Mouse (Mus musculus) liver, adult 2 months (tissue): ENCODE data around the gene Rfx7. TPM values are rescaled to one million over a fixed set of nuclear protein-coding genes. Genes with fewer than 3 reads are reported as not detected.
"Not testable (repeated sequence)": the region's sequence is repeated elsewhere in the genome, so short reads cannot be mapped to it uniquely, and the experiment has no call there.

Experiments
- DNase-seq: peaks from one replicate; pipeline ENCODE4 v3.0.0-alpha.2; 2011; ENCODE audit warnings: low read depth, low spot score; ENCODE audit errors: extremely low read depth
- H3K27ac ChIP-seq: fragments of 200-500 bp; replicated peaks from 2 replicates; pipeline ENCODE4 v1.5.1; 2012; ENCODE audit warnings: low read depth, mild to moderate bottlenecking, control low read depth, inconsistent platforms, low read length; ENCODE audit not compliant: insufficient read depth
- H3K27me3 ChIP-seq: fragments of 200-500 bp; 2 replicates; pipeline ENCODE4 v1.6.1; 2012; ENCODE audit warnings: mild to moderate bottlenecking, moderate library complexity, low read length, inconsistent platforms; ENCODE audit not compliant: control insufficient read depth, insufficient read depth
- H3K36me3 ChIP-seq: fragments of 200-500 bp; 2 replicates; pipeline ENCODE4 v1.6.1; 2012; ENCODE audit warnings: low read length, inconsistent platforms; ENCODE audit not compliant: control insufficient read depth, insufficient read depth
- H3K4me1 ChIP-seq: fragments of 200-500 bp; 2 replicates; pipeline ENCODE4 v1.6.1; 2011; ENCODE audit warnings: low read length; ENCODE audit not compliant: control insufficient read depth, insufficient read depth
- H3K4me3 ChIP-seq: fragments of 200-500 bp; 2 replicates; pipeline ENCODE4 v1.5.1; 2011; ENCODE audit warnings: low read depth, mild to moderate bottlenecking, control low read depth, low read length, moderate library complexity; ENCODE audit not compliant: insufficient read depth
- H3K79me2 ChIP-seq: fragments of 200-500 bp; 2 replicates; pipeline ENCODE4 v1.6.1; 2012; ENCODE audit warnings: inconsistent platforms, mild to moderate bottlenecking, low read length, moderate library complexity; ENCODE audit not compliant: control insufficient read depth, insufficient read depth
- H3K9ac ChIP-seq: fragments of 200-500 bp; 2 replicates; pipeline ENCODE4 v1.6.1; 2012; ENCODE audit warnings: low read depth, mild to moderate bottlenecking, control low read depth, inconsistent platforms, low read length
- CTCF ChIP-seq: fragments of 200-500 bp; IDR thresholded peaks from 2 replicates; pipeline ENCODE4 v1.5.1; 2011; ENCODE audit warnings: low read depth, low read length, control low read depth
- POLR2A ChIP-seq: fragments of 200-500 bp; IDR thresholded peaks from 2 replicates; pipeline ENCODE4 v1.6.1; 2011; ENCODE audit warnings: low read length, control low read depth; ENCODE audit not compliant: insufficient read depth; ENCODE audit errors: extremely low read depth
- WGBS: fragments of 180-500 bp; shearing (Covaris S2); methylation state at CpG from one replicate; pipeline ENCODE4 v1.1.7; 2018; 5-methylcytosine and 5-hydroxymethylcytosine counted together
- polyA plus RNA-seq: library from polyadenylated mRNA; depleted of rRNA; stranded (reverse); fragments of >200 nt; gene quantifications from 2 replicates; pipeline ENCODE4 v1.2.3, GENCODE M21; 2012
- total RNA-seq: library from RNA; depleted of rRNA; stranded (reverse); fragments of >200 nt; gene quantifications from 2 replicates; pipeline ENCODE4 v1.2.3, GENCODE M21; 2014

The Rfx7 gene
- total and polyA plus RNA-seq, 2 experiments = 3.3 to 5.4 TPM

- Histone ChIP-seq H3K27ac (peak overlapping the region; percentile 94), H3K9ac (peak overlapping the region; percentile 100), H3K4me3 (peak overlapping the region; percentile 100), H3K4me1 (peaks cover 17% of the 10 kb centered on the region), H3K36me3 (peaks cover 7% of the 10 kb centered on the region), H3K79me2 (peaks cover 21% of the 10 kb centered on the region; the same call in 1 of the 2 replicates), H3K27me3 (no peaks in the 10 kb centered on the region)
- peak; percentile 42; the same call in 1 of the 2 replicates for TF ChIP-seq POLR2A
- TF ChIP-seq CTCF = no peak
- WGBS = under 1% methylated on average over 55 of the region's 55 CpGs
- peak; percentile 76 for DNase-seq
Measured at GRCm38 (mm10) chr9:72662691-72663533, 130.9 kb downstream of the Rfx7 start.

- Histone ChIP-seq H3K27me3 (no peaks in the 10 kb centered on the region), H3K79me2 (peaks cover 21% of the 10 kb centered on the region; the same call in 1 of the 2 replicates), H3K27ac (peak overlapping the region; percentile 24; the same call in 1 of the 2 replicates), H3K9ac (peak overlapping the region; percentile 31), H3K4me1 (peaks cover 17% of the 10 kb centered on the region), H3K4me3 (peak overlapping the region; percentile 100; the same call in 1 of the 2 replicates), H3K36me3 (peaks cover 7% of the 10 kb centered on the region)
- WGBS = 7% methylated on average over 10 of the region's 10 CpGs
- no peak for DNase-seq
- TF ChIP-seq POLR2A (no peak), CTCF (no peak)
Measured at GRCm38 (mm10) chr9:72663534-72663918, 131.5 kb downstream of the Rfx7 start.

DNA sequence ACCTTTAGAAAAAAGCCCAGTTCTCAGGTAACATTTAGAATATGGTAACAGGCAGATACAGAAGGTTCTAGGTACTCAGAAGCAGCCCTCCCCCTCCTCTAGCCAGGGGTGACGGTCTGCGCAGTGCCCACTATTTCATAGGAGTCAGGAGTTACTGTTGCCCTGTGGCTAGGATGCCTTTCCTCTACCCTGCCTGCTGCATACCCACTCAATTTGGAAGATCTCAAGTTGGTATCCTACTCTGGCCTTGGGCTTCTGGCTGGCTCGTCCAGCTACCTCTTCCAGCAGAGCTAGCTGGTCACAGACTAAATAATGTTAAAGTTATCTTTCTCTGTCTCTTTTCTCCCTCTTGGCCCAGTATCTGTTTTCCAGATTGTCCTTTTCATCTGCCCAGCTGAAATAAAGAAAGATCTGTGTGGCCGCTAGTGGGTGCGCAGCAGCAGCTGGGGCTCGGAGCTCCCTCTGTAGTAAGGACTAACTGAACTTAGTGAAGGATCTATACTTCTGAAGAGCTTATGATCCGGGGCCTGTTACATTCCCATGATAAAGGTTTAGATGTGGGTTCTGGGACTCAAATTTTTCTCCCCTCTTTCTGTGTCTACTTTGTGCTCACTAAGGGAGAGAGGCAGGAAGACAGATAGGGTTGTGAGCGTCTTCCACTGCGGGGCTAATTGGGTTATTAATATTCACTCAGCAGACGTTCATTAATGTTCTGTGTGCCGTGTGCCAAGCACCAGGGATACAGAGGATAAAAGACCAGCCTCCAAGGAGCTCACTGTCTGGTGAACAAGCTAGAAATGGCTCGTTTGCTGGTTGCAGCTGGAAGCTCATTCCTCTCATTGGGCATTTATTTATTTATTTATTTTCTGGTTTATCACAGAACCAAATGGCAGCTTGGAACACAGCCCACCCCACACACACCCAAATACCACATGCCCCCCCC is 132.6 kb downstream of the Rfx7 start:
- TF ChIP-seq CTCF (no peak), POLR2A (no peak)
- peaks cover 17% of the 10 kb centered on the region for H3K4me1 ChIP-seq
- DNase-seq = no peak
- no peak overlapping the region for H3K9ac ChIP-seq
- H3K79me2 ChIP-seq = peaks cover 21% of the 10 kb centered on the region; the same call in 1 of the 2 replicates
- H3K27ac ChIP-seq = no peak overlapping the region
- H3K27me3 ChIP-seq = no peaks in the 10 kb centered on the region
- no peak overlapping the region for H3K4me3 ChIP-seq
- H3K36me3 ChIP-seq = peaks cover 7% of the 10 kb centered on the region
- 66% methylated on average over 12 of the region's 12 CpGs for WGBS

GRCm38 (mm10) chr9:72665517-72665916 is 133.5 kb downstream of the Rfx7 start:
- peaks cover 13% of the 10 kb centered on the region for H3K36me3 ChIP-seq
- no peak overlapping the region for H3K4me3 ChIP-seq
- TF ChIP-seq POLR2A = no peak
- no peak for TF ChIP-seq CTCF
- peaks cover 21% of the 10 kb centered on the region; the same call in 1 of the 2 replicates for H3K79me2 ChIP-seq
- H3K4me1 ChIP-seq = peaks cover 17% of the 10 kb centered on the region
- DNase-seq = peak; percentile 39
- no peaks in the 10 kb centered on the region for H3K27me3 ChIP-seq
- H3K27ac ChIP-seq = peak overlapping the region; percentile 38; the same call in 1 of the 2 replicates
- WGBS = 44% methylated on average over 7 of the region's 7 CpGs
- H3K9ac ChIP-seq = no peak overlapping the region

GRCm38 (mm10) chr9:72666352-72667021 is 134.4 kb downstream of the Rfx7 start:
- 74% methylated on average over 6 of the region's 8 CpGs for WGBS
- H3K79me2 ChIP-seq = peaks cover 21% of the 10 kb centered on the region; the same call in 1 of the 2 replicates
- not testable (repeated sequence) for H3K27me3 ChIP-seq, H3K4me3 ChIP-seq, H3K9ac ChIP-seq, DNase-seq, H3K27ac ChIP-seq
- H3K4me1 ChIP-seq = peaks cover 15% of the 10 kb centered on the region
- peaks cover 15% of the 10 kb centered on the region for H3K36me3 ChIP-seq
